Mouse (Mus musculus): ENCODE results near the gene Wwox. TPM values are rescaled to one million over a fixed set of nuclear protein-coding genes. Genes with fewer than 3 reads are reported as not detected.
A peak's percentile ranks its signal among the peaks of the same experiment; 100 is the strongest.

The Wwox gene
- polyA plus RNA-seq, 1 experiment from 2014 or later: 12.1 TPM

DNA sequence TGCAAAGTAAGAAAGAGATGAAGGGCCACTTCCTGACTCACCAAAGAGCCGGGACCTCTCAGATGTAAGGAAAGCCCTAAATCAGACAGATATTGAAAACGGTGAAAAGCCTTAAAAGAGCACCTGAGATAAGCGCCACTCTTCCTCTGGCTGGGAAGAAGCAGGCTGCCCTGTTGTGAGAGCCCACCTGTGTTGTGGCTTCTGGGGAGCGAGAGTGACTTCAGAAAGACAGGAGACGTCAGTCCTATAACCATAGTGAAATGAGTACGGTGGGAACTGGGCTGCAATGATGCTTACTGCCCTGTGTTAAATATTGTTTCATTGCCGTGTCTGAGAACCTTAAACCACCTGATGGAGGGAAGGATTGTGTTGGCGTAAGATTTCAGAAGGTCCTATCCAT lies 431.0 kb downstream of the Wwox start:
- Histone ChIP-seq H3K27ac (no peak overlapping the region), H3K27me3 (ENCODE audit: poor library complexity, severe bottlenecking) (0 out of 2 replicates have a peak, but pooled peaks cover 5% of the 10 kb centered on the region)
- 94% methylated on average over 8 of the region's 8 CpGs for WGBS

DNA sequence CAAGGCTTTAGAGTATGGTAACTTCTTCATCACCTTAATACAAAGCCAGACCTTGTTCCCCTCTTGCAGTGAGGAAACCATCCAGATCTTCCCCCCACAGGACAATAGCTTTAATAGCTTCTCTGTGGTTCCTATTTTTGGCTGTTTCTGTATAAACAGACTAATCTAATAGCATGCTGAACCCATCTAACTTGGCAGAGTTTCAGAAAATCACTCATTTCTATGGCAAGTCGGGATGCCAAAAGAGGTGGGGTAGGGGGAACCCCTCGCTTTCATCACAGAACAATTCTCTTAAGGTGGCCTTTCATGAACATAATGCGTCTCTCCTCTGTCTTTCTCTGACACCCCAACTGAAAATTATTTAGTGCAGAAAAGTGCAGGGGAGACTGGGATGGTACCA lies 433.0 kb downstream of the Wwox start:
- WGBS: 93% methylated on average over 3 of the region's 3 CpGs

More for the DNA sequence above, 431.0 kb downstream of the Wwox start:
- H3K4me1 ChIP-seq: peaks cover 17% of the 10 kb centered on the region
- peaks cover 12% of the 10 kb centered on the region; the same call in 1 of the 2 replicates for H3K9me3 ChIP-seq
- no peak for DNase-seq (ENCODE audit: extremely low spot score, low spot score)
- no peaks in the 10 kb centered on the region for H3K36me3 ChIP-seq (replicated peaks)
- no peak overlapping the region for H3K4me3 ChIP-seq

DNA sequence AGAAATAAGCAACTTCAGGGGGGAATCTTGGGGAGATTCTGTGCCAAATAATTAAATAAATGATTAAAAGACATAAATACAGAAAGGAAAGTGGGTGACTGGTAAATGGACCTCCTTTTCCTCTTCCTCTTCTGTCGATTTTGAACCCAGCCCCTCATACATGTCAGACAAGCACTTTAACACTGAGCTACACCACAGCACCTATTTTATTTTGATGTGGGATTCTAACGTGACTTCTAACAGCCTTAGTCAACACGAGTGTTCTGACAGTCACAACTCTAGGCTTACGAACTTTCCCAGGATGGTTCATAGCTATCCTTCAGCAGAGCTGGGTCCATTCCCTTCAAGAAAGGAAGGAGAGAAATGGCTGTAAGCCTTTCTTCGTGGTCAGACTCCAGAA lies 435.7 kb downstream of the Wwox start:
- DNase-seq (ENCODE audit: extremely low spot score, low spot score): no peak
- peak overlapping the region; percentile 68 for H3K27ac ChIP-seq
- no peak overlapping the region for H3K4me3 ChIP-seq
- H3K4me1 ChIP-seq: peaks cover 47% of the 10 kb centered on the region
- WGBS: 88% methylated on average over 5 of the region's 5 CpGs
- peaks cover 5% of the 10 kb centered on the region; the same call in 1 of the 2 replicates for H3K9me3 ChIP-seq
- H3K27me3 ChIP-seq (ENCODE audit: poor library complexity, severe bottlenecking): peaks cover 39% of the 10 kb centered on the region
- no peaks in the 10 kb centered on the region for H3K36me3 ChIP-seq (replicated peaks)

More for the DNA sequence above, 433.0 kb downstream of the Wwox start:
- no peak overlapping the region for H3K4me3 ChIP-seq
- H3K9me3 ChIP-seq: peaks cover 12% of the 10 kb centered on the region; the same call in 1 of the 2 replicates
- peaks cover 23% of the 10 kb centered on the region for H3K4me1 ChIP-seq
- no peaks in the 10 kb centered on the region for H3K36me3 ChIP-seq (replicated peaks)
- DNase-seq (ENCODE audit: extremely low spot score, low spot score): no peak
- no peak overlapping the region for H3K27ac ChIP-seq
- peaks cover 12% of the 10 kb centered on the region for H3K27me3 ChIP-seq (ENCODE audit: poor library complexity, severe bottlenecking)

DNA sequence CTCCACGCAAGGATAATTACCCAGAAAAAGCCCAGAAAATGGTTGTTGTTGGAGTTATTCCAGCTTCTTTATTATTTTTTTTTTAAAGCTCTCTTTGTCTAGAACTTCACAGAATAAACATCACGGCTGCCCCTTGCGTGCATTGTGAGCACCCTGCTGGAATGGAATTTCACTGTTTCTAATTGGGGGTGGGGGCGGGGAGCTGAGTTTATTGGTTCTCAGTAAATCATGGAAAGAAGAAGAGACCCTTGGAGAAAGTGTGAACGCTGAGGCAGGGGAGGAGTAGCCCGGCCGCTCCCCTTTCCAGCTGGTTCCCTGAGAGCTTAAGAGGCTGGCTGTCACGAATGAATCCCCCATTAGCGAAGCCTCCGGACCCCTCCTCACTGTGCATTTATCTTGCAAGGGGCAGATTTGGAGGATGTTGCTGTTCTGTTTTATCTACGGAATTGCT lies 436.7 kb downstream of the Wwox start:
- Histone ChIP-seq H3K27ac (peak overlapping the region; percentile 68), H3K4me3 (peak overlapping the region; percentile 10; the same call in 1 of the 2 replicates), H3K4me1 (peaks cover 47% of the 10 kb centered on the region), H3K9me3 (peaks cover 5% of the 10 kb centered on the region; the same call in 1 of the 2 replicates), H3K36me3 (replicated peaks) (no peaks in the 10 kb centered on the region), H3K27me3 (ENCODE audit: poor library complexity, severe bottlenecking) (peaks cover 49% of the 10 kb centered on the region)
- DNase-seq (ENCODE audit: extremely low spot score, low spot score): peak; percentile 53
- 10% methylated on average over 11 of the region's 11 CpGs for WGBS

- Histone ChIP-seq H3K4me1 (peaks cover 50% of the 10 kb centered on the region), H3K27me3 (ENCODE audit: poor library complexity, severe bottlenecking) (peaks cover 55% of the 10 kb centered on the region), H3K36me3 (replicated peaks) (no peaks in the 10 kb centered on the region), H3K9me3 (peaks cover 3% of the 10 kb centered on the region; the same call in 1 of the 2 replicates), H3K27ac (peak overlapping the region; percentile 68), H3K4me3 (no peak overlapping the region; the same call in 1 of the 2 replicates)
- DNase-seq (ENCODE audit: extremely low spot score, low spot score): no peak
- WGBS: 35% methylated on average over 9 of the region's 9 CpGs
Observed at GRCm38 (mm10) chr8:114876696-114877206, 437.3 kb downstream of the Wwox start.

DNA sequence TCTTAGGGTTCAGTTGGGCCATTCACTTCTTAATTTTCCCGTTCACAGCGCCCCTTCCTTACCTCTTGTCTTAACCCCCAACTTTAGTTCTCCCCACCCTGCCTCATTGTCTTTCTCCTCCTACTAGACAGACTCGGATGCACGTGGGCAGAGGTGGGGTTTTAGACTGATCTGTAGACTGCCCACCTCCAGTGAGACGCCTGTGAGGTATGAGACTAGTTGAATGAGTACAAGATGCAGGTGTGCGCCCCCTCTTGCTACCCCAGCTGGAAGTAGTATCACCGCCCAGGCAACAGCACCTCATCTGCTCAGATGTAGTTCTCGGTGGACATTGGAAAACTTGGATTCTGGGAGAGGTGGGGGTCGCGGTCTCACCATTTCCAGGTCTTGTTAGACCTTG lies 437.8 kb downstream of the Wwox start:
- 79% methylated on average over 10 of the region's 10 CpGs for WGBS
- Histone ChIP-seq H3K4me3 (no peak overlapping the region), H3K27me3 (ENCODE audit: poor library complexity, severe bottlenecking) (peaks cover 60% of the 10 kb centered on the region), H3K36me3 (replicated peaks) (no peaks in the 10 kb centered on the region), H3K27ac (peak overlapping the region; percentile 51), H3K4me1 (peaks cover 55% of the 10 kb centered on the region), H3K9me3 (no peaks in the 10 kb centered on the region)
- no peak for DNase-seq (ENCODE audit: extremely low spot score, low spot score)

- Histone ChIP-seq H3K4me3 (no peak overlapping the region), H3K27ac (peak overlapping the region; percentile 45), H3K27me3 (ENCODE audit: poor library complexity, severe bottlenecking) (peaks cover 73% of the 10 kb centered on the region), H3K36me3 (replicated peaks) (no peaks in the 10 kb centered on the region), H3K4me1 (peaks cover 64% of the 10 kb centered on the region), H3K9me3 (no peaks in the 10 kb centered on the region)
- DNase-seq (ENCODE audit: extremely low spot score, low spot score): no peak
- 62% methylated on average over 14 of the region's 14 CpGs for WGBS
Observed at GRCm38 (mm10) chr8:114878449-114879276, 439.2 kb downstream of the Wwox start.

DNA sequence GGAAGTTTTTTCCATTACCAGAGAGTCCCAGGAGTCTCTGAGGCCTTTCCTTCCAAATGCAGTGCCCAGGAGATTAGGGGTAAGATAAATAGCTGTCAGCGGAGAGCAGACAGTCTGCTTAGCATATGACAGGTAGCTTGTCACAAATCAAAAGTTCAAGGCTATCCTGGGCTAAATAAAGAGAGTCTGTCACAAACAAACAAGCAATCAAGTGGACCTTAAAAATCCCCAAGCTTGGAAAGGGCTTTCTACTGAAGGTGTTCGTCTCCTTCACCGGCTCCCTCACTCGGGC lies 439.8 kb downstream of the Wwox start:
- 90% methylated on average over 4 of the region's 4 CpGs for WGBS
- Histone ChIP-seq H3K4me1 (peaks cover 69% of the 10 kb centered on the region), H3K27me3 (ENCODE audit: poor library complexity, severe bottlenecking) (peaks cover 78% of the 10 kb centered on the region)

GRCm38 (mm10) chr8:114879678-114880077 lies 440.2 kb downstream of the Wwox start:
- WGBS: 77% methylated on average over 2 of the region's 2 CpGs
- H3K4me1 ChIP-seq: peaks cover 73% of the 10 kb centered on the region
- H3K4me3 ChIP-seq: no peak overlapping the region
- H3K27me3 ChIP-seq (ENCODE audit: poor library complexity, severe bottlenecking): peaks cover 81% of the 10 kb centered on the region
- no peak overlapping the region for H3K27ac ChIP-seq
- no peak for DNase-seq (ENCODE audit: extremely low spot score, low spot score)
- no peaks in the 10 kb centered on the region for H3K36me3 ChIP-seq (replicated peaks)
- no peaks in the 10 kb centered on the region for H3K9me3 ChIP-seq

More for the DNA sequence above, 439.8 kb downstream of the Wwox start:
- Histone ChIP-seq H3K27ac (peak overlapping the region; percentile 45), H3K9me3 (no peaks in the 10 kb centered on the region), H3K4me3 (no peak overlapping the region), H3K36me3 (replicated peaks) (no peaks in the 10 kb centered on the region)
- DNase-seq (ENCODE audit: extremely low spot score, low spot score): no peak

GRCm38 (mm10) chr8:114880475-114881135 lies 441.1 kb downstream of the Wwox start:
- H3K27me3 ChIP-seq (ENCODE audit: poor library complexity, severe bottlenecking): peaks cover 87% of the 10 kb centered on the region
- WGBS: 87% methylated on average over 8 of the region's 8 CpGs
- H3K9me3 ChIP-seq: no peaks in the 10 kb centered on the region
- peaks cover 79% of the 10 kb centered on the region for H3K4me1 ChIP-seq
- H3K27ac ChIP-seq: no peak overlapping the region
- no peaks in the 10 kb centered on the region for H3K36me3 ChIP-seq (replicated peaks)
- no peak overlapping the region for H3K4me3 ChIP-seq
- no peak for DNase-seq (ENCODE audit: extremely low spot score, low spot score)

- no peaks in the 10 kb centered on the region for H3K9me3 ChIP-seq
- 74% methylated on average over 5 of the region's 5 CpGs for WGBS
- peaks cover 98% of the 10 kb centered on the region for H3K27me3 ChIP-seq (ENCODE audit: poor library complexity, severe bottlenecking)
- no peaks in the 10 kb centered on the region for H3K36me3 ChIP-seq (replicated peaks)
- DNase-seq (ENCODE audit: extremely low spot score, low spot score): no peak
- H3K27ac ChIP-seq: peak overlapping the region; percentile 58
- peaks cover 68% of the 10 kb centered on the region for H3K4me1 ChIP-seq
- no peak overlapping the region for H3K4me3 ChIP-seq
Observed at GRCm38 (mm10) chr8:114881891-114882401, 442.5 kb downstream of the Wwox start.

GRCm38 (mm10) chr8:114882504-114882903 lies 443.0 kb downstream of the Wwox start:
- H3K36me3 ChIP-seq (replicated peaks): no peaks in the 10 kb centered on the region
- H3K4me1 ChIP-seq: peaks cover 62% of the 10 kb centered on the region
- 57% methylated on average over 4 of the region's 4 CpGs for WGBS
- H3K27ac ChIP-seq: peak overlapping the region; percentile 58
- H3K27me3 ChIP-seq (ENCODE audit: poor library complexity, severe bottlenecking): peaks cover 97% of the 10 kb centered on the region
- DNase-seq (ENCODE audit: extremely low spot score, low spot score): no peak
- no peaks in the 10 kb centered on the region for H3K9me3 ChIP-seq
- no peak overlapping the region for H3K4me3 ChIP-seq
